8 mouse cellular contexts compared by ENCODE assay signal in the genomic region with DNA sequence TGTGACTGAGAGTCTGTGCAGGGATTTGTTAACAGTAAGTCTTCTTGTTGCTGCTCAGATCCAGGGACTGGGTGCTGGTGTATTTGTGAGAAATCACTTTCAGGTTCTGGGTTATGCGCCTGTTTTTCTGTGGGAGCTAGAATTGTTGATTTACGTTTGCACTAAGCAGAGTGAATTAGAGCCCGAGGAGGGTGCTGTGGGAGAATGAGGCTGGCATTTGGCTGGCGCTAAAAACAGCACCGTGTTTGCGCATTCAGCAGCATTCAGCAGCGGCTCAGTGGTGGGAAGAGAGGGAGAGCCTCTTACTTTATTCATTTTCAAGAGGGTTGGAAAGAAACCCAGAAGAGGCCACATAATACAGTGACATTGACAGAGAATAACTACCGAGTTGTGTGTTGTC. TPM values are rescaled to one million over a fixed set of nuclear protein-coding genes. Genes with fewer than 3 reads are reported as not detected.
A peak's percentile ranks its signal among the peaks of the same experiment; 100 is the strongest.
DNase-seq lines count a peak whose midpoint lies in the region; ATAC-seq and TF ChIP-seq lines count a peak whose summit lies in the region.

No protein-coding gene starts in this region.

- no peak overlapping the region for H3K4me3 ChIP-seq in kidney, postnatal 0 days (replicated peaks; ENCODE audit: low read depth, low read length)
- no peak overlapping the region for H3K4me3 ChIP-seq in forebrain, embryonic 15.5 days

- no peak for ATAC-seq in kidney, postnatal 0 days (replicated peaks; ENCODE audit: low FRiP score, low read depth)
- no peak for ATAC-seq in forebrain, embryonic 15.5 days (replicated peaks)

- H3K36me3 ChIP-seq in kidney, postnatal 0 days (ENCODE audit: insufficient read depth, low read length): no peaks in the 10 kb centered on the region
- H3K36me3 ChIP-seq in forebrain, embryonic 15.5 days: no peaks in the 10 kb centered on the region

- H3K27me3 ChIP-seq in kidney, postnatal 0 days (ENCODE audit: insufficient read depth, low read length): no peaks in the 10 kb centered on the region
- no peaks in the 10 kb centered on the region for H3K27me3 ChIP-seq in forebrain, embryonic 15.5 days

- no peaks in the 10 kb centered on the region for H3K9me3 ChIP-seq in kidney, postnatal 0 days (replicated peaks; ENCODE audit: low read length)
- H3K9me3 ChIP-seq in forebrain, embryonic 15.5 days: no peaks in the 10 kb centered on the region

- no peak overlapping the region for H3K27ac ChIP-seq in kidney, postnatal 0 days
- peak overlapping the region; percentile 74 for H3K27ac ChIP-seq in forebrain, embryonic 15.5 days (replicated peaks)

- H3K4me2 ChIP-seq in kidney, postnatal 0 days (ENCODE audit: low read length): no peak overlapping the region
- H3K4me2 ChIP-seq in forebrain, embryonic 15.5 days (replicated peaks): peak overlapping the region; percentile 11

- WGBS in kidney, postnatal 0 days: 26% methylated on average over 8 of the region's 8 CpGs
- 2% methylated on average over 8 of the region's 8 CpGs for whole genome bisulfite sequencing in forebrain, embryonic 15.5 days

- no peak for TF ChIP-seq CTCF in kidney, postnatal 0 days (IDR thresholded peaks at IDR 0.05; ENCODE audit: low read depth)

- H3K4me1 ChIP-seq in kidney, postnatal 0 days (replicated peaks; ENCODE audit: insufficient read depth, low read length): peaks cover 39% of the 10 kb centered on the region
- H3K4me1 ChIP-seq in forebrain, embryonic 15.5 days: peaks cover 96% of the 10 kb centered on the region

- no peak for DNase-seq in kidney, postnatal 0 days (ENCODE audit: low spot score)
- DNase-seq in kidney, postnatal 14 days: no peak
- peak; percentile 55 to 85 for DNase-seq in left cerebral cortex, adult 9 months (ENCODE audit: low spot score in 2 of 2)
- DNase-seq in right cerebral cortex, postnatal 36 days (ENCODE audit: low spot score in 2 of 2): peak; percentile 73 to 81
- DNase-seq in adrenal gland, adult 18-20 months (ENCODE audit: low spot score in 2 of 2): no peak
- DNase-seq in urinary bladder, postnatal 14 days (ENCODE audit: low spot score): no peak
- DNase-seq in natural killer cell, adult 2 months (ENCODE audit: low spot score in 2 of 2): no peak

- 0 out of 2 replicates have a peak overlapping the region, but pooled peaks have one; percentile 13 for H3K9ac ChIP-seq in kidney, postnatal 0 days (ENCODE audit: low read depth, low read length)
- 0 out of 2 replicates have a peak overlapping the region, but pooled peaks have one; percentile 2 for H3K9ac ChIP-seq in forebrain, embryonic 15.5 days (replicated peaks)

RNA-seq across cellular contexts. Expression of gene Map4k4, which starts 42.2 kb away (rescaled TPM):
- polyA plus RNA-seq in kidney, postnatal 0 days (2015; fragmentation: Nextera tagmentation; extraction: Ambion mirVana): 14.4 and 16.2 TPM in 2 replicates
- polyA plus RNA-seq in forebrain, embryonic 15.5 days (2015; fragmentation: Nextera tagmentation; extraction: Ambion mirVana): 55.7 and 60.2 TPM in 2 replicates
- 10 to 100 TPM; 90.2 to 98.0 TPM for total RNA-seq in adrenal gland, adult 18-20 months (2021)

Comparison
In these comparisons a context has a peak if more than half of its experiments do, and no peak if none do; other contexts are left out.
1. DNase-seq: peak in left cerebral cortex, adult 9 months (2 of 2) and right cerebral cortex, postnatal 36 days (2 of 2); none in kidney, postnatal 0 days (single experiment), kidney, postnatal 14 days (single experiment), adrenal gland, adult 18-20 months (0 of 2), urinary bladder, postnatal 14 days (single experiment) and natural killer cell, adult 2 months (0 of 2).